Mouse (Mus musculus) brain, embryonic 14.5 days (tissue): ENCODE measurements at regions not wholly inside any gene's neighbourhood (a gene's known extent, or its start where the extent isn't known, plus 50 kb on each side); places are given as distances from the start of the nearest gene placed in this dataset.

ENCODE experiments used
- DNase-seq: peaks from one replicate; pipeline ENCODE4 v3.0.0-alpha.2; 2011; ENCODE audit warnings: low read depth
- CTCF ChIP-seq: fragments of 200-500 bp; IDR thresholded peaks from 2 replicates; pipeline ENCODE4 v1.5.1; 2012; ENCODE audit warnings: inconsistent platforms, mild to moderate bottlenecking, moderate library complexity, borderline replicate concordance; ENCODE audit not compliant: insufficient read depth, insufficient read length; ENCODE audit errors: extremely low read depth
- POLR2A ChIP-seq: fragments of 200-500 bp; IDR thresholded peaks from 2 replicates; pipeline ENCODE4 v1.6.1; 2012; ENCODE audit warnings: mild to moderate bottlenecking, inconsistent platforms, borderline replicate concordance; ENCODE audit not compliant: poor library complexity, insufficient read depth, insufficient read length, severe bottlenecking; ENCODE audit errors: extremely low read depth

DNA sequence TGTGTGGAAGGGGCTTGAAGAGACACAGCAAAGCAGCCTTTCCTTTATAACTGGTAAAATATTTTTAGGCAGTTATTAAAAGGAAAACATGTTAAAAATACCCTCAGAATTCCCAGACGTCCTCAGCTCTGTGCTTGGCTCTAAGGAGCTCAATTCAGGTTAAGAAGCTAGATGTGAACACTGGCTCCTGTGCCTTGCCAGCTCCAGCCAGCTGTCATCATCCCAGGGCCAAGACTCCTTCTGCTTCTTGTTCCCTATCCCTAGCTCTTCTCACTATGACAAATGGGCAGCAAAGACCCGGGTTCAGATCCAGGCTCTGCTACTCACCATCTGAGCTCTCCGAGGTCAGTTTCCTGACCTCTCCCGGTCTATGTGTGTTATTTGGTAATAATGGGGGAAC lies 293.5 kb upstream of the Rtl1 start:
- no peak for DNase-seq
- TF ChIP-seq POLR2A (no peak), CTCF (no peak)

DNA sequence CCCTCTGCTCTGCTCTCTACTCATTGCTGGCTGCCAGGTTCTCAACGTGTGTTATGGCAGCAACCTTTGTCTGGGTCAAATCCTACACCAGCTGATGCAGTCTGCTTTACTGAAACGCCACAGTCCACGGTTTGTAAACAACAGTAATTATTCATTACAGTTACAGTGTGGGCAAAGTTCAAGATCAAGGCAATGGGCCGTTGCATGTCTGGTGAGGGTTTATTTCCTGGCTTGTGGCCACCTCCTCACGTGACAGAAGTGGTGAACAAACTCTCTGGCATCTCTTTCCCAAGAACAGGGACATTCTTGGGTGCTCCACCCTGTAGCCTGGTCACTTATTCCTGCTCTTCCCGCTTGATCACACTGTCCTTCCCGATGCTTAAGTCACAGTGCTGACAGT lies 295.3 kb upstream of the Rtl1 start:
- DNase-seq, result peak; percentile 11
- no peak for TF ChIP-seq CTCF
- TF ChIP-seq POLR2A, result no peak

DNA sequence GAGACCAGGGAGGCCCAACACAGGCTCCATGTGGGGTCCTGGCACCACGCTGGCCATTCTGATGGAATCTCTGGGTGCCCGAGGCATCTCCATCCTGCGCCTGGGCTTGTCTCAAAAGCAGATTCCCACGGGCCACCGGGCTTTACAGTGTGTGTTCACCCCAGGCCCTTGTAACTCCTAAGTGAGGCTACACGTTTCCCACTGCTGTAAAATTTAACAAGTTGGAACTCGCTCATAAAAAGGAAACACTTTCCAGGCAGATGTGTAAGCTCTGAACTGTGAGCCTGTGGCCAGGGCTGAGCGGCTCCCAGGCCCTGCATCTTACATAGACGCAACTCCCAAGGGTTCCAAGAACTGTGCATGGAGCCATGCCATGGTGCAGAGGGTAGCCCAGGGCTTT lies 296.3 kb upstream of the Rtl1 start:
- TF ChIP-seq CTCF, result no peak
- TF ChIP-seq POLR2A, result no peak

DNA sequence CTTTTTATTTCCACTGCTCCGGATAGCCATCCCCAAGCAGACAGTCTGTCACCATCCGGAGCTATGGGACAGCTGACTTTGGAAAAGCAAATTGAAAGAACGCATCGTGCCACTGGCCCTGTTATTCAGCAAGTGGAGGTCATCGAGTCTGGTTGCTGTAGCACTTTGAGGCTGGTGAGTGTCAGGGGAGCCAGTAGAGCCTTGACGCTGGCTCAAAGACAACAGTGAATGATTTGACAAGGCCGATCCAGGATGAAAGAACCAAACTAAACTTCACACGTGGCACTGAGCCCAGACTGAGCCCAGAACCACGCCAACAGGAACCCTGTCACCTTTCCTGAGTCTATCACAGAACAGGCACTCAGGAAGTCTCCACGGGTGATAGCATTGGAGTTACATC lies 296.8 kb upstream of the Rtl1 start:
- TF ChIP-seq CTCF (no peak), POLR2A (no peak)
- DNase-seq, result no peak

More for the DNA sequence above, 296.3 kb upstream of the Rtl1 start:
- DNase-seq, result no peak

DNA sequence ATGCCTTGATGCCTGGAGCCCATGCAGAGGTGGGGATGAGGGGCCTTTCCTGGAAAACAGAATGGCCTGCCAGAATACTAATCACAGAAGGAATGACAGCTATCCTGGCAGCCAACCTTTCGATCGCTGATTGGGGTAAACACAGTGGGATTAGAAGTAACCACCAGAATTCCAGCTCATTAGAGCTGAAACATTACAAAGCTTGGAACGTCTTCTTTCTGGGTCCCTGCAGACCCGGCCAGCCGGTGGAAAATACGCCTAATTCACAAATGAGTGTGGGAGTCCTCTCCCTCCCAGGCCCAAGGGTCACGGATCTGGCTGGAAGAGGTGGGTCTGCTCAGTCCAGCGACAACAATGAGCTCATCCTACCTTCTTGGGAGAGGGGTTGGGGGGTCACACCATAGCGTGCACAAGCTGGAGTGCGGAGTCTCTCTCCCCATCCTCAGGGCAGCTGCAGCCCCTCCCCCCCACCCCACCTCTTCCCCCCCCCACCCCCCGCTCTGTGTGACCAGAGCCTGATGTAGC lies 297.8 kb upstream of the Rtl1 start:
- TF ChIP-seq CTCF, result no peak
- peak; percentile 39 for DNase-seq

DNA sequence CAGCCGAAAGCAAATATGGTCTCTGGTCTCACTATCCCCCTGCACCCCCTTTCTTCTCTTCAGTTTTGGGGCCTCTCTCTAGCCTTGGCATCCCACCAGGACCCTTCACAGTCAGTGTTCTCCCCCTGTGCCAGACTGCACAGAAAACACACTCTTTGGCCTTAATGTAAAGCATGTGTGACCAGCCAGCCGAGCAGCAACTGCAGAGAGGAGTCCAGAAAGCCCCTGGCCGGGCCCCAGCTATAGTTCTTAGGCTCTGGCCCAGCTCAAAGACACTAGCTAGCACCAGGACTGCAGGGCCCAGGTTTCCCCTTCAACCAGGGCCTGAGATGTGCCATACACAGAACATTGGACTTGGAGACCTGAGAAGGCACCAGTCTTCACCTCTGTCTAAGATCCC lies 299.3 kb upstream of the Rtl1 start:
- DNase-seq, result no peak

DNA sequence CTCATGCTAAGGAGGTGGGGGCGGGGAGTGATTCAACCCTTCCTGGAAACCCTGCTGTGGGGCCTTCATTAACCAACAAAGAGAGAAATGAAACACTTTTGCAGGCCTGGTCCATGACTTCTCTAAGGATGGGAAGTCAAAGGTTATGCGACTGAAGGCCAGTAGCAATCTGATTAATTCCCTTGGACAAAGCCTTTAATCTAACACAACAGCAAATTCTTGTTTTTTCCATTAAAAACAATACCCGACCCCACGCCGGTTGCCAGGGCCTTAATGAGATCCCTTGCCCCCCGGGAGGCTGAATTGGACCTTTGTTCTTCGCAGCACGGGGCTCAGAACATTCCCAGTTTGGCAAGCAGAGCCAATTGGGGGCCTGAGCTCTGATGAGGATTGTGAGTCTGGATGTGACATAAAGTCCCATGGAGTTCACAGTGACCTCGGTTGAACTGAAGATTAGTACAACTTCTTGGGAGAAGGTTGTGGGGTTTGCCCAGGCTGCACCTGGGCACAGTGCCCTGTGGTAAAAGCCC lies 310.9 kb upstream of the Rtl1 start:
- peak; percentile 79 for DNase-seq
- TF ChIP-seq CTCF, result no peak
- TF ChIP-seq POLR2A, result no peak

More for the DNA sequence above, 299.3 kb upstream of the Rtl1 start:
- TF ChIP-seq POLR2A (no peak), CTCF (no peak)

DNA sequence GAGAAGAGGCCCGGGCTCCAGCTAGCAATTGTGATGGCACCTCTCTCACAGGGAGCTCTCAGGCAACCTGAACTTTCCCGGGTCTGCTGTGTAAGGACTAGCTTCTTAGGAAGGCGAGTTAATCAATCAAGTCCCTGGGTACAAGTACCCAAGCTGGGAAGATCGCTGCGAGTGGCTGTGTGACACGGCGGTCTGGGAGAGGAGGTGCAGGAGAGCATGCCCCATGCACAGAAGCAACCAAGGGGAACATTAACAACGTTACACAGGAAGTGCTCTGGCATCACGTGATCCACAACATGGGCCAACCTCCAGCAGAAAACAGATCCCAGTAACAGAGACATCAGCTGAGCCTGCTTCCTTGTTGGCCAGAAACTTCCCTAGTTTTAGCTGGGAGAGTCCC lies 311.4 kb upstream of the Rtl1 start:
- TF ChIP-seq POLR2A (no peak), CTCF (no peak)
- DNase-seq, result no peak

DNA sequence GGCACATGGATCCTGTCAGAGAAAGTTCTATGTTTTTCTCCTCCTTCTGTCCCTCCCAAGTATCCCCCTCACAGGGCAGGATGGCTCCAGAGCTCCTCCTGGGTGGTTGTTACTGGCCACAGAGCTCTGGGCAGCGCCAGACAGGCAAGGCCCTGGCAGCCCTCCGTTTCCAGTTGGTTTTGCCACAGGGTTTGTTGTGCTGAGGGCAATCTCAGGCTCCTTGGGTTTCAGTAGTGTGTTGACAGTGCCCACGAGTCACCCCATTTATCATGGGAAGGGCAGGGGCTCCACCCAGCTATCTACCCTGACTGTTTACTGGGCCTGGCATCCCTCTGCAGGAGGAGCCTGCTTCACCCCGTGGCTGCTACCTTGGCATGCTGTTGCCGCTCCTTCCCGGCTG lies 317.6 kb upstream of the Rtl1 start:
- TF ChIP-seq POLR2A (no peak), CTCF (no peak)
- DNase-seq, result no peak

DNA sequence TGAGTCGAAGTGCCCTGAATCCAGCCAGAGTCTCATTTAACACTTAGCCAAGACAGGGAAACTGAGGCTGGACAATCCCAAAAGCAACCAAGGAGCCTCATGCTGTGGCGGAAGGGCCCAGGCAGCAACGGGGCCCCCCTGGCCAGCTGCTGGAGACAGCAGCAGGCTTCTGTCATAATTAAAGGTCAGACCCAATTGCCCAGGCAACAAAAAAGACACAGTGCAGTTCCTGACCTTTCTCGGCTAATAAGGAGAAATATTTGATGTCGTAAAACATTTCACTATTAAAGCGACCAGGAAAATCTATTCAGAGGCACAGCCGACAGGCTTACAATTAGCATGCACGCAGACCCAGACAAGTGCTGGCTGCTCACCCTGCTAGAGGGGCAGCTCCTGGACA lies 318.8 kb upstream of the Rtl1 start:
- no peak for DNase-seq
- TF ChIP-seq CTCF, result no peak
- TF ChIP-seq POLR2A, result no peak

DNA sequence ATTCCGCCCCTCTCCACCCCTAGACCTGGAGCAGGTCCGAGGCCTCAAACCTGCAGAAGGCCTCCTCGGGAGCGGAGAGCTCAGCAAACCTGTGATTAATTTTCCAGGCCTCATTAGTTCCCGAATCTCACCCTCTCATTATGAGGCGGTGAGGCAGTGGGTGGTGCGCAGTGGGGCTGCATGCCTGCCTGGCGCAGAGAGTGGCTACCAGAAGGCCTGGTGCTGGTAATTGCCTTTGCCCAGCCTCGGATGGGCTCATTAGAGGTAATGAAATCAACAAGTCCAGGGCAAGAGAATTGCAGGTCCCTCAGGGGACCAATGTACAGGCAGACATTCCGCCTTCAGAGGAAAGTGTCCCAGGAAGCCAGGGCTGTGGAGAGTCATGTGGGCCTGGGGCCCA lies 322.0 kb upstream of the Rtl1 start:
- peak; percentile 43 for DNase-seq
- no peak for TF ChIP-seq CTCF
- no peak for TF ChIP-seq POLR2A

DNA sequence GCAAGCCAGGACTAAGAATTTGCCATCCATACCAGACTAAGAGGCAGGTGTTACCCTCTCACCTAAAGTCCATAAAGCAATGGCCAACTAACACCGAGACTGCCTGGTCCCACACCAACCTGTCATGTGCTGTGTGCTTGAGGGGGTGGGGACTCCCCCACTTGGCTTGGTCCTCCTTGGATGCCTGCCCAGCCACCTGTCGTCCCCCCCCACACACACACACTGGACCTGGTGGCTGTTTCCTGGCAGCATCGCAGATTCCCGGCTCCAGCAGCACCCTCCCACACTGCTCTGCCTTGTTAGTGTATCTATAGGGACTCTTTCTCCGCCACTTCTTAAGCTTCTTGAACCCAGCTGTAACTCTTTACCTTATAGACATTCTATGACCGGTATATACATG lies 325.7 kb upstream of the Rtl1 start:
- peak; percentile 53 for DNase-seq
- TF ChIP-seq POLR2A (no peak), CTCF (no peak)
